ENCODE assay signal across 10 mouse cellular contexts in genomic region chr6:51709340-51710067, GRCm38 (mm10).
A peak's percentile ranks its signal among the peaks of the same experiment; 100 is the strongest.
DNase-seq lines count a peak whose midpoint lies in the region; ATAC-seq lines count a peak whose summit lies in the region.
"Had no signal": no experiment of that assay in that cellular context is flagged by ENCODE, and none has a peak within 500 bp of the region (broad histone marks: within the 10 kb centered on the region; RNA-seq: fewer than 3 reads in every experiment).

No protein-coding gene starts in this region.

- no peak for ATAC-seq in hindbrain, embryonic 14.5 days (ENCODE audit: low FRiP score)
- ATAC-seq in granulocyte monocyte progenitor cell, adult 5-6 weeks (replicated peaks; ENCODE audit: poor library complexity, severe bottlenecking): no peak

- DNase-seq in heart, postnatal 4 days: peak; percentile 34
- DNase-seq in heart, postnatal 10 days: no peak
- DNase-seq in R1 (ENCODE audit: low read depth, low spot score): peak; percentile 78
- no peak for DNase-seq in hindbrain, embryonic 14.5 days (ENCODE audit: low spot score)
- DNase-seq in lung, postnatal 14 days: peak; percentile 36
- DNase-seq in right cerebral cortex, adult 2 months (ENCODE audit: low spot score in 2 of 2): no peak
- DNase-seq in heart, postnatal 25 days (ENCODE audit: low spot score): no peak
- DNase-seq: right cerebral cortex, postnatal 14 days had no signal

- intact Hi-C loops in heart, postnatal 10 days (cut with DNase I): no loop called here
- intact Hi-C loops in heart, postnatal 25 days (cut with DNase I): no loop called here

- 37% methylated on average over 11 of the region's 11 CpGs for WGBS in hindbrain, embryonic 14.5 days

- H3K36me3 ChIP-seq in hindbrain, embryonic 14.5 days (replicated peaks; ENCODE audit: control insufficient read depth, insufficient read depth): no peaks in the 10 kb centered on the region

- no peak overlapping the region for H3K4me2 ChIP-seq in hindbrain, embryonic 14.5 days (replicated peaks)

- H3K9ac ChIP-seq in hindbrain, embryonic 14.5 days: no peak overlapping the region
- H3K9ac ChIP-seq: liver, embryonic 14.5 days had no signal

- peaks cover 23% of the 10 kb centered on the region for H3K4me1 ChIP-seq in hindbrain, embryonic 14.5 days (replicated peaks; ENCODE audit: control insufficient read depth, insufficient read depth, low read length)

- no peaks in the 10 kb centered on the region for H3K9me3 ChIP-seq in hindbrain, embryonic 14.5 days (ENCODE audit: control insufficient read depth, low read length)

- H3K27ac ChIP-seq in hindbrain, embryonic 14.5 days: peak overlapping the region; percentile 78
- H3K27ac ChIP-seq: liver, embryonic 14.5 days had no signal

- no peak overlapping the region for H3K4me3 ChIP-seq in hindbrain, embryonic 14.5 days (replicated peaks; ENCODE audit: low read length)

- H3K27me3 ChIP-seq in hindbrain, embryonic 14.5 days (ENCODE audit: control insufficient read depth, insufficient read depth, low read length): no peaks in the 10 kb centered on the region

Comparison
In these comparisons a context has a peak if more than half of its experiments do, and no peak if none do; other contexts are left out.
1. DNase-seq: peak in heart, postnatal 4 days (single experiment), R1 (single experiment) and lung, postnatal 14 days (single experiment); none in heart, postnatal 10 days (0 of 2), hindbrain, embryonic 14.5 days (single experiment), right cerebral cortex, adult 2 months (0 of 2) and heart, postnatal 25 days (single experiment).